Mouse (Mus musculus) gastrocnemius, adult 18-20 months (tissue): ENCODE data around the gene Inhbb. TPM values are rescaled to one million over a fixed set of nuclear protein-coding genes. Genes with fewer than 3 reads are reported as not detected.

Experiments
- DNase-seq: peaks from one replicate; pipeline ENCODE4 v3.0.0; 2021; ENCODE audit warnings: low spot score
- total RNA-seq, 2 experiments: library from RNA; stranded (reverse); gene quantifications; 2 replicates each; pipeline ENCODE4 v1.2.3; 2021

The Inhbb gene
- total RNA-seq, 2 experiments from 2014 or later, result 0.82 to 1.7 TPM

- DNase-seq, result no peak
These were observed 1.7 kb downstream of the Inhbb start for GRCm38 (mm10) chr1:119420189-119420983.

- DNase-seq, result no peak
These were observed 2.6 kb downstream of the Inhbb start for GRCm38 (mm10) chr1:119419151-119420105.

GRCm38 (mm10) chr1:119417991-119418390, 4.1 kb downstream of the Inhbb start:
- DNase-seq, result no peak

GRCm38 (mm10) chr1:119417542-119417941, 4.5 kb downstream of the Inhbb start:
- DNase-seq, result no peak

- DNase-seq, result no peak
These were observed 5.4 kb downstream of the Inhbb start for GRCm38 (mm10) chr1:119416610-119417009.

GRCm38 (mm10) chr1:119416177-119416576, 5.9 kb downstream of the Inhbb start:
- DNase-seq, result no peak

GRCm38 (mm10) chr1:119415151-119415550, 6.9 kb downstream of the Inhbb start:
- no peak for DNase-seq

GRCm38 (mm10) chr1:119410661-119411060, 11.4 kb downstream of the Inhbb start:
- DNase-seq, result no peak

- no peak for DNase-seq
These were observed 12.4 kb downstream of the Inhbb start for GRCm38 (mm10) chr1:119409599-119410168.

- no peak for DNase-seq
These were observed 12.9 kb downstream of the Inhbb start for GRCm38 (mm10) chr1:119409106-119409505.

GRCm38 (mm10) chr1:119407691-119408315, 14.2 kb downstream of the Inhbb start:
- no peak for DNase-seq

GRCm38 (mm10) chr1:119404798-119405197, 17.2 kb downstream of the Inhbb start:
- no peak for DNase-seq

- no peak for DNase-seq
These were observed 17.7 kb downstream of the Inhbb start for GRCm38 (mm10) chr1:119404341-119404740.

GRCm38 (mm10) chr1:119401249-119401648, 20.8 kb downstream of the Inhbb start:
- DNase-seq, result no peak

- DNase-seq, result no peak
These were observed 23.4 kb downstream of the Inhbb start for GRCm38 (mm10) chr1:119398640-119399039.

GRCm38 (mm10) chr1:119397839-119398238, 24.2 kb downstream of the Inhbb start:
- no peak for DNase-seq

GRCm38 (mm10) chr1:119391311-119391710, 30.7 kb downstream of the Inhbb start:
- no peak for DNase-seq

GRCm38 (mm10) chr1:119390676-119391075, 31.4 kb downstream of the Inhbb start:
- DNase-seq, result no peak

- no peak for DNase-seq
These were observed 32.1 kb downstream of the Inhbb start for GRCm38 (mm10) chr1:119389771-119390500.

- DNase-seq, result no peak
These were observed 33.2 kb downstream of the Inhbb start for GRCm38 (mm10) chr1:119388664-119389396.
